Mouse (Mus musculus) heart, embryonic 12.5 days (tissue): ENCODE data around the gene Hint1. TPM values are rescaled to one million over a fixed set of nuclear protein-coding genes. Genes with fewer than 3 reads are reported as not detected.
A peak's percentile ranks its signal among the peaks of the same experiment; 100 is the strongest.

ENCODE experiments used
- ATAC-seq: fragments of 200-750 bp; cut with Nextera tagmentation; 2 replicates; pipeline ENCODE4 v1.8.0; 2017; ENCODE audit warnings: moderate TSS enrichment, moderate library complexity; ENCODE audit not compliant: insufficient number of reproducible peaks, low FRiP score
- H3K27ac ChIP-seq: fragments of 300-500 bp; sonication (generic); 2 replicates; pipeline ENCODE4 v1.5.1; 2016; ENCODE audit warnings: mild to moderate bottlenecking, moderate library complexity; ENCODE audit not compliant: poor library complexity, severe bottlenecking
- H3K27me3 ChIP-seq: fragments of 300-500 bp; sonication (generic); replicated peaks from 2 replicates; pipeline ENCODE4 v1.6.1; 2016; ENCODE audit warnings: mild to moderate bottlenecking, moderate library complexity
- H3K36me3 ChIP-seq: fragments of 300-500 bp; sonication (generic); 2 replicates; pipeline ENCODE4 v1.6.1; 2016; ENCODE audit warnings: mild to moderate bottlenecking, moderate library complexity
- H3K4me1 ChIP-seq: fragments of 300-500 bp; sonication (generic); replicated peaks from 2 replicates; pipeline ENCODE4 v1.6.1; 2016; ENCODE audit warnings: mild to moderate bottlenecking
- H3K4me2 ChIP-seq: fragments of 300-500 bp; sonication (generic); 2 replicates; pipeline ENCODE4 v1.6.1; 2016; ENCODE audit warnings: mild to moderate bottlenecking, moderate library complexity
- H3K4me3 ChIP-seq: fragments of 300-500 bp; sonication (generic); 2 replicates; pipeline ENCODE4 v1.5.1; 2016; ENCODE audit warnings: mild to moderate bottlenecking
- H3K9ac ChIP-seq: fragments of 300-500 bp; sonication (generic); 2 replicates; pipeline ENCODE4 v1.6.1; 2016; ENCODE audit warnings: mild to moderate bottlenecking, moderate library complexity
- H3K9me3 ChIP-seq: fragments of 300-500 bp; sonication (generic); replicated peaks from 2 replicates; pipeline ENCODE4 v1.6.1; 2016; ENCODE audit warnings: mild to moderate bottlenecking, moderate library complexity
- WGBS: fragments of 180-500 bp; shearing (Covaris S2); methylation state at CpG from one replicate; pipeline ENCODE4 v1.1.7; 2016; 5-methylcytosine and 5-hydroxymethylcytosine counted together
- polyA plus RNA-seq: library from polyadenylated mRNA; unstranded; fragments of >200 nt; fragmentation: Nextera tagmentation; extraction: Ambion mirVana; gene quantifications from 2 replicates; pipeline ENCODE4 v1.2.1, GENCODE M21; 2016

Hint1 gene
- polyA plus RNA-seq = 743 and 765 TPM in 2 replicates

DNA sequence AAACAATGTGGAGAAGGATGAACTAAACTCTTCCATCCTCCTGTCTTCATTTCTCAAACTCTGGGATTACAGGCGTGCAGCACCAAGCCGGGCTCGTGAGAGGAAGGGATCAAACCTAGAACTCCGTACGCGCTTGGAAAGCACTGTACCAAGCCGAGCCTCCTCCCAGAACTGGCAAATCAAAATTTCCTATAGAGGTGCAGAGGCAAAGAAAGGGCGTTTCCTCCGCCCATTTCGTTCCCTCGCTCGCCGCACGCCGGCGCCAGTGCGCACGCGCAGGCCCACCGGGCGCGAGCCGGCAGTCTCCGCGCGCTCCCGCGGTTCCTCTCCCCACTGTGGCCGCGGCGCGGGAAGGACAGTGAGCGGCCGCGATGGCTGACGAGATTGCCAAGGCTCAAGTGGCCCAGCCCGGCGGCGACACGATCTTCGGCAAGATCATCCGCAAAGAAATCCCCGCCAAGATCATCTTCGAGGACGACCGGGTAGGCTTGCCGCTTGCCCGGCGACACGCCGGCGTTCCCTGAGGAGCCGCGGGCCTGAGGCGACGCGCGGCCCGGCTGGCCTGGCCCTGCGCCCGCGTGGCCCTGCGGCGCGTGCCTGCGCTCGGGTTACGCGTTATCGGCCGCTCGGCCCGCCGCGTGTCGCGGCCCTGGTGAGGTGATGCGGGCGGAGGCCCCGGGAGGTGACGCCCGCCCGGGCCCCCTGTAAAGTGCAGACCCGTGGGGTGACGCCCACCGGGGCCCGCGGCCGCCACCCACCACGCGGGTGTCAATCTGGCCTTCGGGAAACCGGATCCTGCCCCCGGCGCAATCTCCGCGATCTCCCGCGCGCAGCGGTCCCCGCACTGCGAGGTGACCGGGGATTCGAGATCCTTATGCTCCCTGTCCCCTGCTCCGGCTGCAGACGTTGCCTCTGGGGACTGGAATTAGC lies at the start of gene Hint1:
Gene Hint1, plus strand, starts transcription at position 265 of the 930 bp plus-strand sequence.
- no peaks in the 10 kb centered on the region for H3K27me3 ChIP-seq
- H3K36me3 ChIP-seq = peaks cover 20% of the 10 kb centered on the region
- peak within 1 kb of the TSS; percentile 78 for H3K27ac ChIP-seq
- peaks cover 16% of the 10 kb centered on the region for H3K4me1 ChIP-seq
- peak within 1 kb of the TSS; percentile 72 for H3K4me2 ChIP-seq
- WGBS = under 1% methylated on average over 107 of the region's 107 CpGs
- H3K4me3 ChIP-seq = peak within 1 kb of the TSS; percentile 77
- H3K9me3 ChIP-seq = no peaks in the 10 kb centered on the region
- H3K9ac ChIP-seq = peak within 1 kb of the TSS; percentile 94
- peak; percentile 88 for ATAC-seq

DNA sequence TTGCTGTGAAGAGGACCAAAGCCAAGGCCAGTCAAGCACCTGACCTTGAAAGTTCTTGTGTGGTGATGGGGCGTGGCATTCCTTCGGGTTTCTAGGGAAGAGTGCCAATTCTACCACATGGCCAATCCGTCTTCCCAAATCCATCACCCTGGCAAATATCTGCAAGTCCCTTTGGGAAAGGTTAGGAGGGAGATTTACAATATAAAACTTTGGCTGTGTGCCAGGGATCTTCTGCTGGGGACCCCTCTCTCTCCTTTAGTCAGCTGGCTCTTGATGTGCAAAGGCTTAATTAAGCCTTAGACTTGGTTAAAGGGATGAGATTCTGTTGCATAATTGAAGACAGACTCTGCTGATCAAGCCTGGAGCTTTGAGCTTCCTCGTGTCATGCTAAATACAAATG lies 48.7 kb upstream of the Hint1 start:
- Histone ChIP-seq H3K4me3 (no peak overlapping the region), H3K9me3 (no peaks in the 10 kb centered on the region), H3K36me3 (no peaks in the 10 kb centered on the region), H3K4me1 (0 out of 2 replicates have a peak, but pooled peaks cover 9% of the 10 kb centered on the region), H3K9ac (no peak overlapping the region), H3K27ac (no peak overlapping the region), H3K27me3 (no peaks in the 10 kb centered on the region), H3K4me2 (no peak overlapping the region)
- 78% methylated on average over 4 of the region's 4 CpGs for WGBS
- ATAC-seq = no peak

DNA sequence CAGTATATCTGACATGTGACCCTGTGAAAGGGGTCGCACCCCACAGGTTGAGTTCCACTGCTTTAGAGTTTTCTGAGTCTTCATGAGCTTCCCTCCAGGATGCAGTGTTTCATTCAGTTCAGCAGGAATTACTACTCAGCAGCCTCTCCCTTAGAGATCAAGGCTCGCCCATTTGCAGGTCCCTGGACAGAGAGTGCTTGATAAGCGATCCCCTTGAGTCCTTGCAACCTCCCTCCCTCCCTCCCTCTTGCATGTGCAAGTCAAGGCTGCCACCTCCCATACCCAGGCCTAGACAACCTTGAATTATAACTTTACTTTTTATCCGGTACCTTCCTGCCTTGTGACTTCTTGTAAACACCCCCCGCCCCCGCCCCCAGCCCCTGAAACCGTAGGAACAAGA lies 46.7 kb upstream of the Hint1 start:
- WGBS = 57% methylated on average over 7 of the region's 7 CpGs
- H3K4me1 ChIP-seq = 0 out of 2 replicates have a peak, but pooled peaks cover 12% of the 10 kb centered on the region
- no peak overlapping the region for H3K4me2 ChIP-seq
- no peak overlapping the region for H3K4me3 ChIP-seq
- H3K36me3 ChIP-seq = no peaks in the 10 kb centered on the region
- H3K27me3 ChIP-seq = no peaks in the 10 kb centered on the region
- ATAC-seq = no peak
- no peak overlapping the region for H3K27ac ChIP-seq
- H3K9ac ChIP-seq = no peak overlapping the region
- H3K9me3 ChIP-seq = peaks cover 7% of the 10 kb centered on the region; the same call in 1 of the 2 replicates

- 63% methylated on average over 4 of the region's 4 CpGs for whole genome bisulfite sequencing
- 0 out of 2 replicates have a peak, but pooled peaks cover 9% of the 10 kb centered on the region for H3K4me1 ChIP-seq
- peaks cover 7% of the 10 kb centered on the region; the same call in 1 of the 2 replicates for H3K9me3 ChIP-seq
- ATAC-seq = no peak
- H3K27me3 ChIP-seq = no peaks in the 10 kb centered on the region
- no peak overlapping the region for H3K4me3 ChIP-seq
- no peak overlapping the region for H3K4me2 ChIP-seq
- no peak overlapping the region for H3K27ac ChIP-seq
- H3K9ac ChIP-seq = no peak overlapping the region
- H3K36me3 ChIP-seq = no peaks in the 10 kb centered on the region
Observed at GRCm38 (mm10) chr11:54823467-54823866, 42.7 kb upstream of the Hint1 start.

DNA sequence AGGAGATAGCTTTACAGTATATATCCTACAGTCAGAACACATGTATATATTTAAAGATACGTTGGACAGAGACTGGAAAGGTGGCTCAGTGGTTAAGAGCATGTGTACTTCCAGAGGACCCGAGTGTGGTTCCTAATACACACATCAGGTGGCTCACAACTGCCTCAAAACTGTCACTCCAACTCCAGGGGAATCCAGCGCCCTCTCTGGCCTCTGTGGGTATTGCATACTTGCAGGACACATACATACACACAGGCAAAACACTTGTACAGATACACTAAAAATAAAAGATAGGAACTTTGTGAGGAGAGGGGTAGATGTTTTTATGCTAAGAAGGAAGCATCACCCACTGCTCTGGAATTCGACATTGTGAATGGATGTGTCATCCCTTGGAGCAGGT lies 40.4 kb upstream of the Hint1 start:
- Histone ChIP-seq H3K4me3 (no peak overlapping the region), H3K9ac (no peak overlapping the region), H3K9me3 (peaks cover 7% of the 10 kb centered on the region; the same call in 1 of the 2 replicates), H3K36me3 (no peaks in the 10 kb centered on the region), H3K27me3 (no peaks in the 10 kb centered on the region), H3K4me1 (0 out of 2 replicates have a peak, but pooled peaks cover 4% of the 10 kb centered on the region), H3K4me2 (no peak overlapping the region), H3K27ac (no peak overlapping the region)
- ATAC-seq = no peak
- WGBS = 74% methylated on average over 4 of the region's 4 CpGs

- no peak overlapping the region for H3K9ac ChIP-seq
- H3K4me3 ChIP-seq = no peak overlapping the region
- 0 out of 2 replicates have a peak, but pooled peaks cover 4% of the 10 kb centered on the region for H3K4me1 ChIP-seq
- H3K4me2 ChIP-seq = no peak overlapping the region
- H3K9me3 ChIP-seq = peaks cover 7% of the 10 kb centered on the region; the same call in 1 of the 2 replicates
- no peak overlapping the region for H3K27ac ChIP-seq
- H3K27me3 ChIP-seq = no peaks in the 10 kb centered on the region
- ATAC-seq = no peak
- H3K36me3 ChIP-seq = no peaks in the 10 kb centered on the region
- 90% methylated on average over 8 of the region's 8 CpGs for WGBS
Observed at GRCm38 (mm10) chr11:54826819-54827218, 39.4 kb upstream of the Hint1 start.

- H3K4me2 ChIP-seq = no peak overlapping the region
- H3K27ac ChIP-seq = no peak overlapping the region
- no peaks in the 10 kb centered on the region for H3K4me1 ChIP-seq
- no peak for ATAC-seq
- H3K4me3 ChIP-seq = no peak overlapping the region
- no peaks in the 10 kb centered on the region for H3K27me3 ChIP-seq
- 76% methylated on average over 4 of the region's 4 CpGs for WGBS
- H3K9ac ChIP-seq = no peak overlapping the region
- no peaks in the 10 kb centered on the region for H3K36me3 ChIP-seq
- 0 out of 2 replicates have a peak, but pooled peaks cover 4% of the 10 kb centered on the region for H3K9me3 ChIP-seq
Observed at GRCm38 (mm10) chr11:54833833-54834232, 32.4 kb upstream of the Hint1 start.

DNA sequence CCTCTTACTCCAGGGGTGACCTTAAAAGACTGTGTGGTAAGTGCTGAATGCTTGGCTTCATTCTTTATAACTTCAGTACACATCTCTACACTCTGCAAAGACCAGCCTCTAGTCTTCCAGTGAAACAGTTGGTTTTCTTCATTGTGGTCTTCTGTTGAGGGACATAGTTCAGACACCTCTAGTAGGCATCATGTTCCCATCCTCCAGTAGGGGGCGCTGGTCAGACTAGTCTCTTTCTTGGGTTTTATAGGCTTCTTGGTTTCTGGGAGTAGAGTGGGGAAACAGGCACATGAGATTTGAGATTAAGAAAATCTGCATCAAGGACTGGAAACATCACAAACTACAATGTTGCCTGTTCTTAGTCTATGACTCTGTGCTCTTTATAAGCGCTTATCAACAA lies 31.6 kb upstream of the Hint1 start:
- H3K27ac ChIP-seq = no peak overlapping the region
- ATAC-seq = no peak
- H3K36me3 ChIP-seq = peaks cover 2% of the 10 kb centered on the region; the same call in 1 of the 2 replicates
- H3K4me1 ChIP-seq = no peaks in the 10 kb centered on the region
- H3K9ac ChIP-seq = no peak overlapping the region
- no peaks in the 10 kb centered on the region for H3K27me3 ChIP-seq
- no peak overlapping the region for H3K4me2 ChIP-seq
- no peak overlapping the region for H3K4me3 ChIP-seq
- 55% methylated on average over 2 of the region's 2 CpGs for WGBS
- 0 out of 2 replicates have a peak, but pooled peaks cover 4% of the 10 kb centered on the region for H3K9me3 ChIP-seq

- Histone ChIP-seq H3K4me3 (no peak overlapping the region), H3K27ac (no peak overlapping the region), H3K36me3 (peaks cover 6% of the 10 kb centered on the region), H3K27me3 (no peaks in the 10 kb centered on the region), H3K9me3 (0 out of 2 replicates have a peak, but pooled peaks cover 4% of the 10 kb centered on the region), H3K9ac (no peak overlapping the region), H3K4me2 (no peak overlapping the region), H3K4me1 (no peaks in the 10 kb centered on the region)
- no peak for ATAC-seq
- WGBS = 75% methylated on average over 9 of the region's 9 CpGs
Observed at GRCm38 (mm10) chr11:54836106-54836505, 30.1 kb upstream of the Hint1 start.

GRCm38 (mm10) chr11:54839696-54840095 lies 26.5 kb upstream of the Hint1 start:
- Histone ChIP-seq H3K4me1 (no peaks in the 10 kb centered on the region), H3K4me3 (no peak overlapping the region), H3K36me3 (peaks cover 6% of the 10 kb centered on the region), H3K9me3 (0 out of 2 replicates have a peak, but pooled peaks cover 2% of the 10 kb centered on the region), H3K27me3 (no peaks in the 10 kb centered on the region), H3K27ac (no peak overlapping the region), H3K9ac (no peak overlapping the region), H3K4me2 (no peak overlapping the region)
- WGBS = 83% methylated on average over 4 of the region's 4 CpGs
- no peak for ATAC-seq

GRCm38 (mm10) chr11:54840891-54841290 lies 25.3 kb upstream of the Hint1 start:
- peaks cover 6% of the 10 kb centered on the region for H3K36me3 ChIP-seq
- no peak overlapping the region for H3K27ac ChIP-seq
- no peak overlapping the region for H3K4me2 ChIP-seq
- no peak for ATAC-seq
- H3K4me1 ChIP-seq = no peaks in the 10 kb centered on the region; the same call in 1 of the 2 replicates
- H3K9ac ChIP-seq = no peak overlapping the region
- H3K9me3 ChIP-seq = no peaks in the 10 kb centered on the region
- no peak overlapping the region for H3K4me3 ChIP-seq
- no peaks in the 10 kb centered on the region for H3K27me3 ChIP-seq
- 88% methylated on average over 11 of the region's 11 CpGs for WGBS
